Mouse (Mus musculus) spleen, postnatal 14 days (tissue): ENCODE data around the gene Tnip3.

Experiments used
- DNase-seq, 2 experiments: peaks; one replicate each; pipeline ENCODE4 v3.0.0; 2021 to 2022; ENCODE audit warnings: low spot score in 2 of 2

Gene Tnip3

DNA sequence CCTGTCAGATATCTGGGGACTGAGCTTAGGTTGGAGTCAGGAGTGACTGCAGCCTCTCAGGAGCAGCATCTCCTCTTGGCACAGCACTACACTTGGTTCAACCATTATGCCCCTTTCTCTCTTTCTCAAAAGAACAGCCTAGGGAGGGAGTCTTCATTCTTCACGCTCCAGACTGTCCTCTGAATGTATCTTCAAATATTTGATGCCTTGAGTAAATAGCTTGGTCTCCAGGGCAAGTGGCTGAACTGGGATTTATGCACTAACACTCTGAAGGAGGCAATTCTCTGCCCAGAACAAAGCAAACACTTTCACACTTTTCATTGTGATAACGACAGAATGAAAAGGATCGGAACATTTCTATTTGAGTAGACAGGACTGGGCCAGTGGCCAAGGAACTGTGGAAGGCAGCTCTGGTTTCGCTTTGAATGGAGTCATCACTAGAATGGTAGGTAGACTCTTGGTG is 59.8 kb downstream of the Tnip3 start:
- DNase-seq, result no peak

- DNase-seq, result no peak
Measured at GRCm38 (mm10) chr6:65585333-65586053, 60.4 kb downstream of the Tnip3 start.

- no peak for DNase-seq
Measured at GRCm38 (mm10) chr6:65588847-65589246, 63.7 kb downstream of the Tnip3 start.

DNA sequence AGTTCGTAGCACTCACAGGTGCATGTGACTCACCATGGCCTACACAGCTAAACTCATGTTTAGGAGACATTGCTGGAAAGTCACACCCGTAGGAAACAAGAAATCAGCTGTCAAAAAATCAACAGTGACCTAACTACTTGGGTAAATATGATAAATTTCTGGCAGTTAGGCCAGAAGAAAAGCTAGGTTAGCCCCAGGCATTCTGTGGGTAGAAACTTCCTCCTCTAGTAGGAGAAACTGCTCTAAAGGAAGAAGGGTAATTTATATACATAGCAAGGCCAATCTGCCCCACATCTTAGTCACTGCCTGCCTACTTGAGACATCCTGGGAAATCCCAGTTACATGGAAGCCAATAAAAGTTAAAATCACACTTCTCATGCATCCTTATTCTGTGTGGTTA is 64.9 kb downstream of the Tnip3 start:
- no peak for DNase-seq

- no peak for DNase-seq
Measured at GRCm38 (mm10) chr6:65594171-65594570, 69.1 kb downstream of the Tnip3 start.

- DNase-seq, result no peak
Measured at GRCm38 (mm10) chr6:65595371-65595770, 70.3 kb downstream of the Tnip3 start.

DNA sequence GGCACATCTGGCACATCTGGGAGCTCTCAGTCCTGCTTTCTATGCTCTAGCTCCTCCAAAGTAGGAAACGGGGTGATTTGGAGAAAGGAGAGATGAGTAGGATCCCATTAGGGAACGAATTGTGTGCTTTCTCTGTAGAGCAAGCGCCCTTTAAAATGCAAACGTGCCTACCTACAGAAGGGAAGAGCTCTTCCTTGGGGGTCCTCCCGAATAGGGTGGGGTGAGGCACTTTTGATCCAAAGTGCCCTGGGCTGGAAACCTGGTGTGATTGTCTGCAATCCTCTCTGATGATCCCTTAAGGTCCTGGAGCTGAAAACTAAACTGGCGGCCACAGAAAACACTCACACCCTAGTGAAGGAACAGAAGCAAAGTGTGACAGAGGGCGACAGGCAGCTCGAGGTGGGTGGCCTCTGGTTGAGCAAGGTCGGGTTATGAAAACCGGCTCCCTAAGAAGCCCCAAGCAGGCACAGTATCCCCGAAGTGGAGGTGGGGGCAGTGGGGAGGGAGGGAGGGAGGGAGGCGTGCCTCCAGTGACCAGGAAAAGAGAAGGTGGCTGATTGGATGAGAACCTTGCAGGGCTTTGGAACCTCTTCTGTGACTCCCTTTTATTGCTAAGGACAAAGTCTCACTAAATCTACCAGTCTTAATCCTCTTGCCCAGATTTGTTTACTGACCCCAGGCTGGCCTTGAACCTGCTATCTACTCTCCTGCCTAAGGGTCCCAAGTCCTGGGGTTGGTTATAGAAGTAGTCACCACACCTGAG is 72.1 kb downstream of the Tnip3 start:
- DNase-seq, result no peak

DNA sequence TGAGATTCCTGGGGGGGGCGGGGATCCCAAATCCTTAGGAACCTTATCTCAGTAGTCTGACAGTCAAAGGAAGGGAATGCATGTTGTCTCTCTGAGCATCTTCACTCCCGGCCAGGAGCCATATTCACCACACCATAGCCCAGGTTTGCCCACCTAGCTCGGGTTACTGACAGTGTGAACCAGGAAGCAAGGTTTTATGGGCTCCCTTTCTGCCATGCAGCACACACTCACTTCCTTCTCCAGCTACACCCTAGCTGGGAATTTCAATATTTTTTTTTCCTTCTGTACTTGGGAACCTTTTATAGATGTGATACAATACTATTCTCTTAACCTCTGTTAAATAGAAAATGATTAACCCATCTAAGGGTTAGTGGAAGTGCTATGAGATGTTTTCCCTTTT is 73.4 kb downstream of the Tnip3 start:
- DNase-seq, result no peak

DNA sequence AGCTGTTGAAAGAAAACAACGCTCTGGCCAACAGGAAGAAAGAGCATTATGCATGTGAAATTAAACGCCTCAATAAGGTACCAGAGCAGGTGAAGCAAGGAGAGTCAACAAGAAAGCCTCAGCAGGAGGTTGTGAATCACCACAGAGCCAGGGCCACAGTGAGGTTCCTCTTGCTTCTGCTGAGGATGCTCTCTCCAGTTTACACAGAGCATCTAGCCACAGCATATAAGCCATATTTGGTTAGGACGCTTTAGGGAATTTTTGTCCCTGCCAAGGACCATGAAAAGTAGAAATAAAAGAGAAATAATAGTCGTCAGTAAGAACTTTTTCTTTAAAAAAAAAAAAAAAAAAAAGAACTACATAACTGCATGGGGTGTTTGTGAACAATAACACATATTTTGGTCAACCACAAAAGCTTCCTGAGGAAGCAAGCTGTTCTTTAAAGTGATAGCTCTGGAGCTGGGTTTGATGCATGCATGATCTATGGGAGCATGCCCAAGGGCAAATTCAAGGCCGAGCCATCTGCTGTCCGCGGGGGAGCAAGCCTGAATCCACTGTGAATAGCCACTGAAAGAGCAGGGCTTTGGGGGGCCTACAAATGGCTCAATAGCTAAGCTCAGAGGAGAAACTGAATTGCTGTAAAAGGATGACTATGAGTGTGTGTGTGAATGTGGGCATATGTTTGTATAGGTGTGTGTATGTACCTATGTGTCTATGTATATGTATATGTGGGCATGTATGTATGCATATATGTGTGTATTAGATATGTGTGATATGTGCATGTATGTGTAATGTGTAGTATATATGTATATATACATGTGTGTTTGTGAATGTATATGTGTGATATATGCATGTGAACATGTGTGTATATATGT is 75.0 kb downstream of the Tnip3 start:
- no peak for DNase-seq

DNA sequence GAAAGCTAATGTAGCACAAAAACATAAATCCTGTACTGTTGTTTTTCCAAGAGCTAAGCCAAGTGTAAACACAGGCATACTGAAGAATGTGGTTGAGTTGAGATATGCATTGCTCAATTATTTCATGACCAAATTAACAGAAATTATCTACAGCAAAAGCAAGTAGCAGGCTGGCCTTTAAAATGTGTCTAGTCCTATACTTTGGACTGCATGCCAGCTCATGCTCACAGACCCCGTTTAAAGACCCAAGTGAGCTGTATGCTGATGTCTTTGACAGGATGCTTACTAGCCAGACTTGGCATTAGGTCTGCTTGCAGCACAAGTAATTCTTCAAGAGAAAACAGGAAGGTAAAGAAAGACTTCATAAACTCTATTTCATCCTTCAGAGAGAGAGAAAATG is 75.8 kb downstream of the Tnip3 start:
- DNase-seq, result no peak

DNA sequence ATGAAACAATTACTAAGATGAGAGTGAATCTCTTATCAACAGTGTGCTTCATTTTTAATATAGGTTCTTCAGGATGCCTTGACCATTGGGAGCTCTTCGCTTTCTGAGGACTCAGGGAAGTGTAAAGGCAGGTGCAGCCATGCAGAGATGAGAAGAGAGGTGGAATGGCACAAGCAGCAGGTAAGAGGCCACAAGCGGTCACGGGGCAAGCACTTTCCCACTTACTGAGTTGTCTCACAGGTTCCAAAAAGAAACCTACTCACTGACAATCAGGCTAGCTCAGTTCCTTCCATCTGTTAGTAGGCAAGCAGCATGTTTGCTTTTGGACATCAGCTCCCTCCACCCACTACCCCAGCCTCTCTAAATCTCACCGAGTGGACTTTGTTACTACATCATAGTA is 80.7 kb downstream of the Tnip3 start:
- DNase-seq, result no peak

- no peak for DNase-seq
Measured at GRCm38 (mm10) chr6:65606946-65607345, 81.8 kb downstream of the Tnip3 start.

DNA sequence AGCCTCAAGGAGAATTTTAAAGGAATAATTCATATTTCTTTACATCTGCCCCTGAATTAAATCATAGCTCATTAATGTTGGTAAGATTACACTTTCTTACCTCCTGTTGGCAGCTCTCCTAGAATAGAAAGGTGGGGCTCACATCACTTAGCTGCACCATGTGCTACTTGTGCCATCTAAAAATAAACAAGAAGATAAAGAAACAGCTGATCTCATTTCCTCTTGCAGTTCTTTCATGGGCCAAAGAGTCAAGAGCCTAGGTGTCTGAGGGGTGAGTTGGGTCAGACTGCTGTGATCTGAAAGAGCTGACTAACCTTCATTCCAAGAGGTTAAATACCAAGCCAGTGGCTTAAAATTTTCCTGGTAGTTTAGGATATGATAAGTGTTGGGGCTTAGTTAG is 86.7 kb downstream of the Tnip3 start:
- DNase-seq, result no peak

- no peak for DNase-seq
Measured at GRCm38 (mm10) chr6:65613924-65614585, 88.9 kb downstream of the Tnip3 start.

DNA sequence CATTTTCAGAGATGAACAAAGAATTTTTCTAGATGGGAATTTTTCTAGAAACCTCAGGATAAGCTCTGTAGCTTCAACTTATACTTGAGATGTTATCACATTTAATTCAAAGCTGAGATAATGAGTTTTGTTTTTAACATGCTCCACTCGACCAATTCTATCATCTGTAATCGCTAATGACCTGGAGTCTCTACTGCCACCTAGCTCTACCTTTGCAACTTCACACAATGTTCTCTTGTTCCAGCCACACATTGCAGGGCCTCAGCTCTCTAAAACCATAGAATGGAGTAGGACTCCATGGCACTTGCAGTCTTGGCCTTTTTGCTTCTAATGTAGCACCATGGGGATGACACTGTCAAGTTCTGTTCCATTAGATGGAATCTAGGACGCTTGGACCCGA is 90.5 kb downstream of the Tnip3 start:
- DNase-seq, result no peak

GRCm38 (mm10) chr6:65621260-65621659 is 96.1 kb downstream of the Tnip3 start:
- no peak for DNase-seq

DNA sequence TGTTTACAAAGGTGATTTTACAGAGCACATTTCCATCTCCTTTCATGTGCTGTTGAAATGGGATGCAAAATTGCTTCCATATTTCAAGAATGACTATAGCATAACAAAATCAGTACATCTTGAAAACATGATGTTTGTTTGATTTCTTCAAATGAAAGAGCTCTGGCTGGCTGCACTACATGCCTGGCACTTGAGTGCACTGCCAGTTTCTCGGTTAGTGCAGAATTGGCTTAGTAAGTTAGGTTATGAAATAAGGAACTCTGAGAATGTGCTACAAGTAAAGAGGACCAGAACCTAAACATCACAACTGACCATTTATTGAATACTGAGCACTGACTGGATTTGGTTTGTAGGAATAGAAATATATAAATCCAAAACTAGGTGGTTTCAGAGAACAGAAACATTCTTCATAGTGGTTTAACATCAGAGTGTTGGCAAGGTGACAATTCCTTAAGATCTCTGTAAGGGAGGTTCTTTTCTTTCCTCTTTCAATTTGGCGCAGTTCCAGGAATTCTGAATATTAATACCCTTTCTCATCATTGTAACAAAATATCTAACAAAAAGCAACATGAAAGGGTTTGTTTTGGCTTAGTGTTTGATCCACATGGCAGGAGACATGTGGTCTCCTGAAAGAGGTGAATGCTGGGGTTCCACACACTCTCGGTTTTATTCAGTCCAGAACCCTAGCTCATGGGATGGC is 98.1 kb downstream of the Tnip3 start:
- no peak for DNase-seq

- DNase-seq, result no peak
Measured at GRCm38 (mm10) chr6:65630578-65630977, 105.5 kb downstream of the Tnip3 start.

DNA sequence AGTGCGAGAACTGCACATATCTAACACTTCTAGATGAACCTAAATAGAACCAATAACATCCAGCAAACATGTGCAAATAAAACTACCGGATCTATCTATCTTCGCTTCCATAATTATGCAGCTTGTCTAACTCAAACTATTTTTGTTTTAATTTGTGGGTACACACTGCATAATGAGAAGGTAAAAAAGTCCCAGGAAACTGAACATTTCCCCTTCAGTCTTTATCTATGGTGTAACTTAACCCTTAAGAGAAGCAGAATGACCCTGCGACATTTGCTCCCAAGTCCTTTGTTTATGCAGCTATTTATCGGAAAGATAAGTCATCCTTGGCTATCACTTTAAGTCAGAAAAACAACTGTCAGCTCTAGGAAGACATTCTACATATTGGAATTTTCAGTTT is 107.1 kb downstream of the Tnip3 start:
- no peak for DNase-seq

DNA sequence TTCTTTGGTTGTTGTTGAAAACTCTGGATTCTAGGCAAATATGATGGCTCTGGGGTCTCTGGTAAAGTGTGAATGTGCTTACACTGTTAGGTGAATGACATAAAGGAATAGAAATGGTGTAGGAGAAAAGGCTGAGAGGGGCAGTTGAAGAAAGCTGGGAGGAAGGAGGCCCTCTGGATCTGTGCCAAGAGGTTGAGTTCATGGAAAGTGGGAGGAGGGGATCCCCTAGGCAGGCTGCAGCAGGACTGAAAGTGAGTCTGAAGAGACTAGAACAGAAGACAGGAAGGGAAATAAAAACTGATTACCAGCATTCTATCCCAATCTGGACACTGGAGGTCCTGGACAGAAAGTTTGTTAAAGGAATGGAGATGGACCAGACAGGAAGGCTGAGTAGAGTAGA is 117.3 kb downstream of the Tnip3 start:
- no peak for DNase-seq

GRCm38 (mm10) chr6:65644110-65644509 is 119.0 kb downstream of the Tnip3 start:
- DNase-seq, result no peak
